Mouse (Mus musculus): Measurements from ENCODE around the gene Col4a4. TPM values are rescaled to one million over a fixed set of nuclear protein-coding genes. Genes with fewer than 3 reads are reported as not detected.

Gene Col4a4
- polyA plus RNA-seq, 1 experiment from 2014 or later: 0.22 TPM

GRCm38 (mm10) chr1:82527931-82528330 is 58.7 kb downstream of the Col4a4 start:
- Histone ChIP-seq H3K4me3 (no peak overlapping the region), H3K36me3 (no peaks in the 10 kb centered on the region), H3K27me3 (no peaks in the 10 kb centered on the region), H3K27ac (replicated peaks) (no peak overlapping the region), H3K4me2 (replicated peaks) (no peak overlapping the region), H3K9me3 (no peaks in the 10 kb centered on the region), H3K4me1 (peaks cover 11% of the 10 kb centered on the region; the same call in 1 of the 2 replicates), H3K9ac (replicated peaks) (no peak overlapping the region)
- WGBS: 59% methylated on average over 4 of the region's 4 CpGs
- ATAC-seq (replicated peaks): peak; percentile 19; the same call in 1 of the 2 replicates

GRCm38 (mm10) chr1:82491954-82492353 is 94.7 kb downstream of the Col4a4 start:
- Histone ChIP-seq H3K9ac (replicated peaks) (no peak overlapping the region), H3K4me3 (no peak overlapping the region), H3K4me2 (replicated peaks) (no peak overlapping the region), H3K4me1 (no peaks in the 10 kb centered on the region), H3K27ac (replicated peaks) (no peak overlapping the region), H3K9me3 (no peaks in the 10 kb centered on the region), H3K27me3 (no peaks in the 10 kb centered on the region), H3K36me3 (no peaks in the 10 kb centered on the region)
- 87% methylated on average over 2 of the region's 2 CpGs for WGBS
- no peak for ATAC-seq (replicated peaks)

- 83% methylated on average over 4 of the region's 4 CpGs for WGBS
- H3K27me3 ChIP-seq: no peaks in the 10 kb centered on the region
- H3K4me1 ChIP-seq: no peaks in the 10 kb centered on the region
- H3K4me2 ChIP-seq (replicated peaks): no peak overlapping the region
- H3K36me3 ChIP-seq: no peaks in the 10 kb centered on the region
- no peak overlapping the region for H3K4me3 ChIP-seq
- H3K9ac ChIP-seq (replicated peaks): no peak overlapping the region
- H3K9me3 ChIP-seq: no peaks in the 10 kb centered on the region
- ATAC-seq (replicated peaks): no peak
- H3K27ac ChIP-seq (replicated peaks): no peak overlapping the region
These were observed 100.3 kb downstream of the Col4a4 start for GRCm38 (mm10) chr1:82486371-82486770.

- Histone ChIP-seq H3K4me1 (0 out of 2 replicates have a peak, but pooled peaks cover 3% of the 10 kb centered on the region), H3K9ac (replicated peaks) (no peak overlapping the region), H3K27me3 (no peaks in the 10 kb centered on the region), H3K9me3 (no peaks in the 10 kb centered on the region), H3K36me3 (no peaks in the 10 kb centered on the region), H3K4me3 (no peak overlapping the region), H3K4me2 (replicated peaks) (no peak overlapping the region), H3K27ac (replicated peaks) (no peak overlapping the region)
- WGBS: 90% methylated on average over 7 of the region's 7 CpGs
- ATAC-seq (replicated peaks): no peak
These were observed 104.3 kb downstream of the Col4a4 start for GRCm38 (mm10) chr1:82482371-82482770.

- WGBS: 77% methylated on average over 12 of the region's 12 CpGs
- H3K4me3 ChIP-seq: no peak overlapping the region
- H3K27ac ChIP-seq (replicated peaks): 0 out of 2 replicates have a peak overlapping the region, but pooled peaks have one; percentile 16
- ATAC-seq (replicated peaks): peak; percentile 29; the same call in 1 of the 2 replicates
- H3K36me3 ChIP-seq: no peaks in the 10 kb centered on the region
- no peak overlapping the region for H3K9ac ChIP-seq (replicated peaks)
- peaks cover 20% of the 10 kb centered on the region for H3K4me1 ChIP-seq
- H3K9me3 ChIP-seq: no peaks in the 10 kb centered on the region
- H3K4me2 ChIP-seq (replicated peaks): no peak overlapping the region
- no peaks in the 10 kb centered on the region for H3K27me3 ChIP-seq
These were observed 106.8 kb downstream of the Col4a4 start for GRCm38 (mm10) chr1:82479696-82480487.

GRCm38 (mm10) chr1:82476746-82477145 is 109.9 kb downstream of the Col4a4 start:
- whole genome bisulfite sequencing: 8% methylated on average over 9 of the region's 9 CpGs
- no peak overlapping the region for H3K9ac ChIP-seq (replicated peaks)
- no peaks in the 10 kb centered on the region for H3K36me3 ChIP-seq
- H3K9me3 ChIP-seq: no peaks in the 10 kb centered on the region
- H3K4me1 ChIP-seq: peaks cover 29% of the 10 kb centered on the region
- ATAC-seq (replicated peaks): peak; percentile 53
- H3K4me2 ChIP-seq (replicated peaks): no peak overlapping the region
- H3K27ac ChIP-seq (replicated peaks): peak overlapping the region; percentile 49; the same call in 1 of the 2 replicates
- H3K27me3 ChIP-seq: no peaks in the 10 kb centered on the region
- H3K4me3 ChIP-seq: no peak overlapping the region

GRCm38 (mm10) chr1:82476256-82476655 is 110.4 kb downstream of the Col4a4 start:
- no peaks in the 10 kb centered on the region for H3K9me3 ChIP-seq
- no peaks in the 10 kb centered on the region for H3K27me3 ChIP-seq
- H3K4me2 ChIP-seq (replicated peaks): no peak overlapping the region
- no peak overlapping the region for H3K9ac ChIP-seq (replicated peaks)
- H3K27ac ChIP-seq (replicated peaks): peak overlapping the region; percentile 73
- H3K36me3 ChIP-seq: no peaks in the 10 kb centered on the region
- H3K4me3 ChIP-seq: no peak overlapping the region
- peak; percentile 66 for ATAC-seq (replicated peaks)
- peaks cover 29% of the 10 kb centered on the region for H3K4me1 ChIP-seq
- 27% methylated on average over 11 of the region's 11 CpGs for WGBS

GRCm38 (mm10) chr1:82475821-82476220 is 110.8 kb downstream of the Col4a4 start:
- no peaks in the 10 kb centered on the region for H3K27me3 ChIP-seq
- H3K4me1 ChIP-seq: peaks cover 29% of the 10 kb centered on the region
- H3K36me3 ChIP-seq: no peaks in the 10 kb centered on the region
- H3K9ac ChIP-seq (replicated peaks): no peak overlapping the region
- H3K27ac ChIP-seq (replicated peaks): peak overlapping the region; percentile 73
- H3K9me3 ChIP-seq: no peaks in the 10 kb centered on the region
- 70% methylated on average over 4 of the region's 4 CpGs for WGBS
- no peak overlapping the region for H3K4me3 ChIP-seq
- ATAC-seq (replicated peaks): 0 out of 2 replicates have a peak, but pooled peaks have one; percentile 14
- no peak overlapping the region for H3K4me2 ChIP-seq (replicated peaks)

- no peak overlapping the region for H3K4me3 ChIP-seq
- peak overlapping the region; percentile 73 for H3K27ac ChIP-seq (replicated peaks)
- no peaks in the 10 kb centered on the region for H3K36me3 ChIP-seq
- no peak overlapping the region for H3K4me2 ChIP-seq (replicated peaks)
- no peak; the same call in 1 of the 2 replicates for ATAC-seq (replicated peaks)
- no peaks in the 10 kb centered on the region for H3K9me3 ChIP-seq
- H3K4me1 ChIP-seq: peaks cover 28% of the 10 kb centered on the region
- WGBS: 52% methylated on average over 5 of the region's 5 CpGs
- no peak overlapping the region for H3K9ac ChIP-seq (replicated peaks)
- H3K27me3 ChIP-seq: no peaks in the 10 kb centered on the region
These were observed 111.4 kb downstream of the Col4a4 start for GRCm38 (mm10) chr1:82475254-82475653.

GRCm38 (mm10) chr1:82474461-82474961 is 112.1 kb downstream of the Col4a4 start:
- Histone ChIP-seq H3K9me3 (no peaks in the 10 kb centered on the region), H3K27ac (replicated peaks) (peak overlapping the region; percentile 73), H3K4me2 (replicated peaks) (no peak overlapping the region), H3K4me1 (peaks cover 26% of the 10 kb centered on the region), H3K9ac (replicated peaks) (no peak overlapping the region), H3K4me3 (no peak overlapping the region), H3K27me3 (no peaks in the 10 kb centered on the region), H3K36me3 (no peaks in the 10 kb centered on the region)
- ATAC-seq (replicated peaks): peak; percentile 57
- 13% methylated on average over 4 of the region's 4 CpGs for WGBS

- Histone ChIP-seq H3K4me3 (no peak overlapping the region), H3K36me3 (no peaks in the 10 kb centered on the region), H3K27me3 (no peaks in the 10 kb centered on the region), H3K9ac (replicated peaks) (no peak overlapping the region), H3K4me2 (replicated peaks) (no peak overlapping the region), H3K4me1 (peaks cover 26% of the 10 kb centered on the region), H3K27ac (replicated peaks) (peak overlapping the region; percentile 73), H3K9me3 (no peaks in the 10 kb centered on the region)
- no peak for ATAC-seq (replicated peaks)
These were observed 113.2 kb downstream of the Col4a4 start for GRCm38 (mm10) chr1:82473467-82473866.

- peaks cover 17% of the 10 kb centered on the region for H3K4me1 ChIP-seq
- no peaks in the 10 kb centered on the region for H3K9me3 ChIP-seq
- no peak overlapping the region for H3K4me2 ChIP-seq (replicated peaks)
- no peaks in the 10 kb centered on the region for H3K27me3 ChIP-seq
- 95% methylated on average over 10 of the region's 10 CpGs for WGBS
- no peak overlapping the region for H3K9ac ChIP-seq (replicated peaks)
- no peak overlapping the region for H3K27ac ChIP-seq (replicated peaks)
- H3K36me3 ChIP-seq: no peaks in the 10 kb centered on the region
- no peak overlapping the region for H3K4me3 ChIP-seq
- ATAC-seq (replicated peaks): no peak
These were observed 116.0 kb downstream of the Col4a4 start for GRCm38 (mm10) chr1:82470516-82471225.
